Mouse (Mus musculus): ENCODE results near the gene Fkbp1b.

DNA sequence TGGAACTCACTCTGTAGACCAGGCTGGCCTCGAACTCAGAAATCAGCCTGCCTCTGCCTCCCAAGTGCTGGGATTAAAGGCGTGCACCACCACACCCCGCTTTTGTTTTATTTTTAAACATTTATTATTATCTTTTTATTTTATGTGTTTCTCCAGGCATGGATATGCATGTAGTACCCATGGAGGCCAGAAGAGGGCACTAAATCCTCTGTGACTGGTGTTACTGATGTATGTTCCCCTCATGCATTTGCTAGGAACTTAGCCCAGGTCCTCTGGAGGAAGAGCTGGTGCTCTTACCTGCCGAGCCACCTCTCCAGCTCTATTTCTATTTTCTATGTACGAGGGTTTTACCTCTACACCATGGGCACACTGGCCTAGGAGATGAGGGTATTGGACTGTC, 14.8 kb upstream of the Fkbp1b start:
- no peak for TF ChIP-seq CTCF (IDR thresholded peaks at IDR 0.05; ENCODE audit: insufficient read depth, low read depth, low read length)
- no peak for TF ChIP-seq POLR2A (IDR thresholded peaks at IDR 0.05; ENCODE audit: insufficient read depth, low read depth, low read length)

All from olfactory bulb, adult 2 months (tissue).